Mouse (Mus musculus) right cerebral cortex, postnatal 4 days (tissue): ENCODE measurements at regions not wholly inside any gene's neighbourhood (a gene's known extent, or its start where the extent isn't known, plus 50 kb on each side); places are given as distances from the start of the nearest gene placed in this dataset.

ENCODE experiments used
- DNase-seq: peaks from one replicate; pipeline ENCODE4 v3.0.0-alpha.2; 2022

- DNase-seq, result no peak
These were observed 227.7 kb downstream of the Adgrl2 start for GRCm38 (mm10) chr3:148762541-148763225.

- DNase-seq, result no peak
These were observed 228.8 kb downstream of the Adgrl2 start for GRCm38 (mm10) chr3:148761586-148761985.

GRCm38 (mm10) chr3:148759500-148759899, 230.9 kb downstream of the Adgrl2 start:
- DNase-seq, result no peak

GRCm38 (mm10) chr3:148746234-148746633, 244.1 kb downstream of the Adgrl2 start:
- no peak for DNase-seq

- no peak for DNase-seq
These were observed 245.7 kb downstream of the Adgrl2 start for GRCm38 (mm10) chr3:148744651-148745050.

- no peak for DNase-seq
These were observed 256.1 kb downstream of the Adgrl2 start for GRCm38 (mm10) chr3:148734194-148734749.

- no peak for DNase-seq
These were observed 257.0 kb downstream of the Adgrl2 start for GRCm38 (mm10) chr3:148733227-148733854.

GRCm38 (mm10) chr3:148731436-148731835, 258.9 kb downstream of the Adgrl2 start:
- no peak for DNase-seq

GRCm38 (mm10) chr3:148729242-148729680, 261.1 kb downstream of the Adgrl2 start:
- no peak for DNase-seq

GRCm38 (mm10) chr3:148728513-148729241, 261.7 kb downstream of the Adgrl2 start:
- no peak for DNase-seq

- no peak for DNase-seq
These were observed 263.6 kb downstream of the Adgrl2 start for GRCm38 (mm10) chr3:148726596-148727331.

- DNase-seq, result no peak
These were observed 293.8 kb downstream of the Adgrl2 start for GRCm38 (mm10) chr3:148696555-148696954.

GRCm38 (mm10) chr3:148695453-148695852, 294.9 kb downstream of the Adgrl2 start:
- DNase-seq, result no peak

- no peak for DNase-seq
These were observed 307.2 kb downstream of the Adgrl2 start for GRCm38 (mm10) chr3:148683181-148683580.

- DNase-seq, result no peak
These were observed 307.8 kb downstream of the Adgrl2 start for GRCm38 (mm10) chr3:148682445-148682994.

GRCm38 (mm10) chr3:148681186-148681585, 309.2 kb downstream of the Adgrl2 start:
- no peak for DNase-seq

- no peak for DNase-seq
These were observed 309.6 kb downstream of the Adgrl2 start for GRCm38 (mm10) chr3:148680737-148681136.

- no peak for DNase-seq
These were observed 310.3 kb downstream of the Adgrl2 start for GRCm38 (mm10) chr3:148680086-148680485.

GRCm38 (mm10) chr3:148679121-148679520, 311.2 kb downstream of the Adgrl2 start:
- DNase-seq, result no peak

GRCm38 (mm10) chr3:148676025-148676424, 314.3 kb downstream of the Adgrl2 start:
- no peak for DNase-seq

- no peak for DNase-seq
These were observed 327.4 kb downstream of the Adgrl2 start for GRCm38 (mm10) chr3:148662888-148663477.

GRCm38 (mm10) chr3:148659024-148659423, 331.3 kb downstream of the Adgrl2 start:
- no peak for DNase-seq
